Mouse (Mus musculus) cerebellum, adult 8-10 months (tissue): ENCODE measurements at regions not wholly inside any gene's neighbourhood (a gene's known extent, or its start where the extent isn't known, plus 50 kb on each side); places are given as distances from the start of the nearest gene placed in this dataset.

Experiments
- DNase-seq: peaks from one replicate; pipeline ENCODE4 v3.0.0; 2022

GRCm38 (mm10) chr14:104006426-104006825 is 162.2 kb upstream of the Ednrb start:
- no peak for DNase-seq

- DNase-seq = no peak
These were observed 160.9 kb upstream of the Ednrb start for GRCm38 (mm10) chr14:104005132-104005531.

- no peak for DNase-seq
These were observed 158.2 kb upstream of the Ednrb start for GRCm38 (mm10) chr14:104002421-104002820.

- DNase-seq = no peak
These were observed 146.2 kb upstream of the Ednrb start for GRCm38 (mm10) chr14:103990418-103990817.

- DNase-seq = no peak
These were observed 145.7 kb upstream of the Ednrb start for GRCm38 (mm10) chr14:103989949-103990348.

GRCm38 (mm10) chr14:103987266-103987665 is 143.1 kb upstream of the Ednrb start:
- no peak for DNase-seq

GRCm38 (mm10) chr14:103984349-103984748 is 140.1 kb upstream of the Ednrb start:
- DNase-seq = no peak

GRCm38 (mm10) chr14:103978808-103979207 is 134.6 kb upstream of the Ednrb start:
- no peak for DNase-seq

GRCm38 (mm10) chr14:103977769-103978168 is 133.6 kb upstream of the Ednrb start:
- no peak for DNase-seq

- DNase-seq = no peak
These were observed 129.8 kb upstream of the Ednrb start for GRCm38 (mm10) chr14:103973955-103974354.

GRCm38 (mm10) chr14:103973111-103973510 is 128.9 kb upstream of the Ednrb start:
- no peak for DNase-seq

- no peak for DNase-seq
These were observed 125.1 kb upstream of the Ednrb start for GRCm38 (mm10) chr14:103969305-103969704.

- no peak for DNase-seq
These were observed 122.1 kb upstream of the Ednrb start for GRCm38 (mm10) chr14:103966293-103966692.

- no peak for DNase-seq
These were observed 118.2 kb upstream of the Ednrb start for GRCm38 (mm10) chr14:103962303-103962881.

GRCm38 (mm10) chr14:103951899-103952298 is 107.7 kb upstream of the Ednrb start:
- no peak for DNase-seq

- no peak for DNase-seq
These were observed 105.7 kb upstream of the Ednrb start for GRCm38 (mm10) chr14:103949950-103950349.

GRCm38 (mm10) chr14:103948026-103948777 is 104.0 kb upstream of the Ednrb start:
- DNase-seq = no peak

- DNase-seq = no peak
These were observed 101.6 kb upstream of the Ednrb start for GRCm38 (mm10) chr14:103945753-103946152.

- DNase-seq = no peak
These were observed 95.7 kb upstream of the Ednrb start for GRCm38 (mm10) chr14:103939867-103940266.

- DNase-seq = no peak
These were observed 94.7 kb upstream of the Ednrb start for GRCm38 (mm10) chr14:103938937-103939336.

- no peak for DNase-seq
These were observed 94.0 kb upstream of the Ednrb start for GRCm38 (mm10) chr14:103938201-103938600.

GRCm38 (mm10) chr14:103937700-103938099 is 93.5 kb upstream of the Ednrb start:
- no peak for DNase-seq

- DNase-seq = no peak
These were observed 89.6 kb upstream of the Ednrb start for GRCm38 (mm10) chr14:103933813-103934212.

- no peak for DNase-seq
These were observed 88.0 kb upstream of the Ednrb start for GRCm38 (mm10) chr14:103932170-103932569.
